Mouse (Mus musculus) hindbrain, embryonic 15.5 days (tissue): ENCODE measurements around the gene Dzip1. TPM values are rescaled to one million over a fixed set of nuclear protein-coding genes. Genes with fewer than 3 reads are reported as not detected.

Source experiments
- ATAC-seq: fragments of 200-750 bp; cut with Nextera tagmentation; 2 replicates; pipeline ENCODE4 v1.8.0; 2017; ENCODE audit warnings: low read depth, moderate number of reproducible peaks, moderate TSS enrichment; ENCODE audit not compliant: low FRiP score
- H3K27ac ChIP-seq: fragments of 300-500 bp; sonication (generic); replicated peaks from 2 replicates; pipeline ENCODE4 v1.5.1; 2015; ENCODE audit warnings: mild to moderate bottlenecking, inconsistent platforms
- H3K27me3 ChIP-seq: fragments of 300-500 bp; sonication (generic); 2 replicates; pipeline ENCODE4 v1.6.1; 2015; ENCODE audit warnings: control low read depth, inconsistent platforms
- H3K36me3 ChIP-seq: fragments of 300-500 bp; sonication (generic); 2 replicates; pipeline ENCODE4 v1.6.1; 2015; ENCODE audit warnings: control low read depth, inconsistent platforms
- H3K4me1 ChIP-seq: fragments of 300-500 bp; sonication (generic); replicated peaks from 2 replicates; pipeline ENCODE4 v1.6.1; 2015; ENCODE audit warnings: control low read depth, inconsistent platforms
- H3K4me2 ChIP-seq: fragments of 300-500 bp; sonication (generic); 2 replicates; pipeline ENCODE4 v1.6.1; 2015; ENCODE audit warnings: moderate library complexity, mild to moderate bottlenecking, inconsistent platforms
- H3K4me3 ChIP-seq: fragments of 300-500 bp; sonication (generic); 2 replicates; pipeline ENCODE4 v1.5.1; 2015; ENCODE audit warnings: mild to moderate bottlenecking, inconsistent platforms
- H3K9ac ChIP-seq: fragments of 300-500 bp; sonication (generic); 2 replicates; pipeline ENCODE4 v1.6.1; 2015; ENCODE audit warnings: inconsistent platforms
- H3K9me3 ChIP-seq: fragments of 300-500 bp; sonication (generic); 2 replicates; pipeline ENCODE4 v1.6.1; 2016; ENCODE audit warnings: control low read depth, inconsistent platforms
- WGBS: fragments of 180-500 bp; shearing (Covaris S2); methylation state at CpG from one replicate; pipeline ENCODE4 v1.1.7; 2015; 5-methylcytosine and 5-hydroxymethylcytosine counted together
- polyA plus RNA-seq: library from polyadenylated mRNA; unstranded; fragments of >200 nt; fragmentation: Nextera tagmentation; extraction: Ambion mirVana; gene quantifications from 2 replicates; pipeline ENCODE4 v1.2.1, GENCODE M21; 2015

The Dzip1 gene
- polyA plus RNA-seq, 1 experiment from 2014 or later = 89.8 TPM

- 88% methylated on average over 4 of the region's 4 CpGs for WGBS
- H3K36me3 ChIP-seq = peaks cover 54% of the 10 kb centered on the region
These were observed 35.2 kb downstream of the Dzip1 start for GRCm38 (mm10) chr14:118890101-118890500.

DNA sequence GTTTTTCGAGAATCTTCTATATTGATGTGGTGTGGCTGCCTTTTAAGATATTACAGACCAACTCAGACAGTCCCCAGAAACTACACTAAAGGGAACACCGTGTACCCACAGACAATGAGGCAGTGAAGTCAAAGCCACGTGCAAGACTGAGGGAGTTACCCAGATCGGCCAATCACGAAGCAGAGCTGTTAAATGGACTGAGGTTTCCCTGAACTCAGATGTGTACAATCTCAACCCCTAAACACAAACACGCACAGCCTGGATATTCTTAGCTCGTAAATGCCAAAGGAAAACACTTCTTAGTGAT, 41.1 kb downstream of the Dzip1 start:
- no peaks in the 10 kb centered on the region for H3K4me1 ChIP-seq
- H3K4me3 ChIP-seq = no peak overlapping the region
- H3K27me3 ChIP-seq = no peaks in the 10 kb centered on the region
- peaks cover 72% of the 10 kb centered on the region for H3K36me3 ChIP-seq
- H3K9ac ChIP-seq = no peak overlapping the region
- no peak overlapping the region for H3K4me2 ChIP-seq
- 84% methylated on average over 7 of the region's 7 CpGs for WGBS
- H3K9me3 ChIP-seq = no peaks in the 10 kb centered on the region
- no peak overlapping the region for H3K27ac ChIP-seq
- no peak for ATAC-seq

More at GRCm38 (mm10) chr14:118890101-118890500, 35.2 kb downstream of the Dzip1 start:
- H3K27me3 ChIP-seq = no peaks in the 10 kb centered on the region
- H3K9me3 ChIP-seq = no peaks in the 10 kb centered on the region
- no peak for ATAC-seq
- no peak overlapping the region for H3K4me3 ChIP-seq
- H3K9ac ChIP-seq = no peak overlapping the region
- H3K27ac ChIP-seq = no peak overlapping the region
- no peak overlapping the region for H3K4me2 ChIP-seq
- H3K4me1 ChIP-seq = no peaks in the 10 kb centered on the region

DNA sequence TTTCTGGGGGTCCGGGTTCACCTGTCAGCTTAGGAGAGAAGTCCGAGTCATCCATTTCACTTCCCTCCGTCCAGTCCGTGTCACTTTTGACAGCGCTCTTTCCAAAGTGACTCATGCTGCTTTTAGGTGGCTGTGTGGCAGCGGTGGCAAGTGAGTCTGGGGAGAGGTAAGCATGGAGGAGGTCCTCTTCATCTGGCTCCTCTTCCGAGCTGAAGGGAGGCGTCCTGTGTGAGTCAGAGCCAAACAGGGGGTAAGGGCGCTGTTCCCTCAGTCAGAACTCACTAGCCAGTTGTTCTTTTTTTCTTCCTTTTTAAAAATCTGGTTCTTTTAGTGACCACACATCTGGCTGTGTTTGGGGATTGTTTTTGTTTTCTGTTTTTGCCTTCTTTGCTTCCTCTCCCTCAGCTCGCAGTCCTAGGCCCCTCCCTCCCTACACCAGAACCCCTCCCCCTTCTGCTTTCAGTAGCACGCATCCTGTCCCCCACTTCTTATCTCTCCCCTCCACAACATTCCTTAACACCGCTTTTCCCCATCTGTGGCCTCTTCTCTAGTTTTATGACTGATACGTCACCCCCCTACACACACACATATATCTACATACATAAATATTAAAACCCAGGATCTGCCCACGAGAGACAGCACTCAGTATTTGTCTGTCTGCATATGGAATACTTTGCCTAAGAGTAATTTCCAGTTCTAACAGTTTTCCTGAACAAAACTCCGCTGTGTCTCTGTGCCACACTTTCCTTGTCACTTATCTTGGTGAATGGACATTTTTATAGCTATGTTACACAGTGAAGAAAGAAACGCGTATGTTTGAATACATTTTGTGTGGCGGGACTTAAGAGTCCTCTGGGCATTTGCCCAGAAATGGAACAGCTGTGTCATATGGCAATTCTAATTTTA, 41.7 kb downstream of the Dzip1 start:
- Histone ChIP-seq H3K4me1 (no peaks in the 10 kb centered on the region), H3K4me2 (no peak overlapping the region), H3K4me3 (no peak overlapping the region), H3K27me3 (no peaks in the 10 kb centered on the region), H3K9ac (no peak overlapping the region), H3K36me3 (peaks cover 74% of the 10 kb centered on the region), H3K9me3 (no peaks in the 10 kb centered on the region), H3K27ac (no peak overlapping the region)
- ATAC-seq = no peak
- 83% methylated on average over 18 of the region's 18 CpGs for WGBS

DNA sequence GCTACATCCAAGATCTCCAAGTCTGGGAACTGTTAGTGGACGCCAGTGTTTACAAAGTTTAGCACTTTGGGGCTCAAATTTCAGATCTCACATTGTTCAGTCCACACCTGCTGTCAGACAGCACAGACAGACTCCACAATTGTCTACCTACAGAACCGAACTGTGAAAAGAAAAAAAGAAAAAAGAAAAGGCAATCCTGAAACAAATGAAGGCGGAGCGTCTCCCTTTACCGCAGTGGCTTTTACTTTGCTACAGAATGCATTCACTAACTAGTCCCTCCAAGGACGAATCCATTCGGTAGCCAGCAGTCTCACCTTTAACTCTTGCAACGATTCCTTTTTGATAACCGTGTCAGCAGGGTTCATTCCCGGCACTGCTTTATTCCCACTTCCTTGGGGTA, 44.6 kb downstream of the Dzip1 start:
- Histone ChIP-seq H3K27me3 (no peaks in the 10 kb centered on the region), H3K27ac (no peak overlapping the region), H3K9ac (no peak overlapping the region), H3K36me3 (peaks cover 74% of the 10 kb centered on the region), H3K4me2 (no peak overlapping the region), H3K9me3 (no peaks in the 10 kb centered on the region), H3K4me3 (no peak overlapping the region), H3K4me1 (no peaks in the 10 kb centered on the region)
- 82% methylated on average over 10 of the region's 10 CpGs for WGBS
- no peak for ATAC-seq

GRCm38 (mm10) chr14:118878346-118878910, 46.8 kb downstream of the Dzip1 start:
- Histone ChIP-seq H3K9me3 (no peaks in the 10 kb centered on the region), H3K9ac (no peak overlapping the region), H3K4me1 (no peaks in the 10 kb centered on the region), H3K4me2 (no peak overlapping the region), H3K27ac (no peak overlapping the region), H3K27me3 (no peaks in the 10 kb centered on the region), H3K36me3 (peaks cover 62% of the 10 kb centered on the region), H3K4me3 (no peak overlapping the region)
- 88% methylated on average over 11 of the region's 11 CpGs for WGBS
- ATAC-seq = no peak

DNA sequence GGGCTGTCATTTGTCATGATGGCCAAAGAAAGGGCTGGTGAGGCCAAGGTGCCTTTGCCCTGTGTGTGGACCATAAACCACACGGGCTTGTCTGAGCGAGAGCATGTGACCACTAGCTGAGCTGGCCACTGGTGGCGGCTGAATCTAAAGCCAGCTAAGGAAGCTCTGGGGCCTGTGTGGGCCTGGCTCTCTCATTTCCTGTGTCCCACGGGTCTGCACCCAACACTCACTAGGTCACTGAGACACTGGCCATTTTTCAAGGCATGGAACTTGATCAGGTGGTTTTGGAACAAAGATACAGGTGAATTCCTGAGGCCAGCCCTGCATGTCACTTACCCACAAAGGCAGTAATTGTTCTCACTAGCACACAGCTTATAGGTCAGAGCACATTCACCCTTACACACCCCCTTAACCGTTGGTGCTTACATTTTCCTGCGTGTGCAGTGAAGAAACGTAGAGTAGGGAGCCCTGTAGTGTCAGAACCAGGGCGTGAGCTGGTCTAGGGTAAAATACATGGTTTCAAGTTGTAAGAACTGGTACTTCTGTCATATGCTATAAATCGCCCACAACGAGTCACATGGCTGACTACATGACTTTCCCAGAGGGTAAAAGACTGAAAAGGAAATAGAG, 50.4 kb downstream of the Dzip1 start:
- H3K9ac ChIP-seq = no peak overlapping the region
- no peaks in the 10 kb centered on the region for H3K9me3 ChIP-seq
- H3K27me3 ChIP-seq = no peaks in the 10 kb centered on the region
- 86% methylated on average over 10 of the region's 10 CpGs for WGBS
- no peak overlapping the region for H3K27ac ChIP-seq
- H3K4me2 ChIP-seq = no peak overlapping the region
- H3K4me3 ChIP-seq = no peak overlapping the region
- no peaks in the 10 kb centered on the region for H3K4me1 ChIP-seq
- ATAC-seq = no peak
- H3K36me3 ChIP-seq = peaks cover 44% of the 10 kb centered on the region

DNA sequence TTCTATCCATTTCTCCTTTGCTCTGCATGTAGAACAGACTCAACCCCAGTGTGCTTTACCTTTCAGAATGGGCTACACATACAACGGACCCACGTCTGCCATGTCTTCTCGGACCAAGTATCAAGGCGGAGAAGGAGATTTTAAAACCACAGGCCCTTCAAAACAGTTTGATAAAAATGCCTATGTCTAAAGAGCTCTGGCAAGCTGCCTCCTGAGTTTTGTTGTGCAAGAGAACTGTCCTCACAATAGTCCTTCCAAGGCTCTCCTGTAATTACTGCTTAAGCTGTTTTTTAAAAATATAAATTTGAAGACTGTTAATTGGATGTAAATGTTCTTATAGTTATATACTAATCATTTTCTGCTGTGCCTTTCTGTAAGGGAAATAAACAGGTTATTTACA, 51.1 kb downstream of the Dzip1 start:
- Histone ChIP-seq H3K36me3 (peaks cover 36% of the 10 kb centered on the region), H3K4me3 (no peak overlapping the region), H3K9ac (no peak overlapping the region), H3K27me3 (no peaks in the 10 kb centered on the region), H3K9me3 (no peaks in the 10 kb centered on the region), H3K4me2 (no peak overlapping the region), H3K4me1 (no peaks in the 10 kb centered on the region), H3K27ac (no peak overlapping the region)
- ATAC-seq = no peak
- 95% methylated on average over 4 of the region's 4 CpGs for WGBS

GRCm38 (mm10) chr14:118869712-118870111, 55.5 kb downstream of the Dzip1 start:
- Histone ChIP-seq H3K9me3 (no peaks in the 10 kb centered on the region), H3K36me3 (peaks cover 6% of the 10 kb centered on the region), H3K27me3 (no peaks in the 10 kb centered on the region), H3K4me2 (no peak overlapping the region), H3K9ac (no peak overlapping the region), H3K27ac (no peak overlapping the region), H3K4me1 (no peaks in the 10 kb centered on the region), H3K4me3 (no peak overlapping the region)
- 93% methylated on average over 6 of the region's 6 CpGs for WGBS
- no peak for ATAC-seq

DNA sequence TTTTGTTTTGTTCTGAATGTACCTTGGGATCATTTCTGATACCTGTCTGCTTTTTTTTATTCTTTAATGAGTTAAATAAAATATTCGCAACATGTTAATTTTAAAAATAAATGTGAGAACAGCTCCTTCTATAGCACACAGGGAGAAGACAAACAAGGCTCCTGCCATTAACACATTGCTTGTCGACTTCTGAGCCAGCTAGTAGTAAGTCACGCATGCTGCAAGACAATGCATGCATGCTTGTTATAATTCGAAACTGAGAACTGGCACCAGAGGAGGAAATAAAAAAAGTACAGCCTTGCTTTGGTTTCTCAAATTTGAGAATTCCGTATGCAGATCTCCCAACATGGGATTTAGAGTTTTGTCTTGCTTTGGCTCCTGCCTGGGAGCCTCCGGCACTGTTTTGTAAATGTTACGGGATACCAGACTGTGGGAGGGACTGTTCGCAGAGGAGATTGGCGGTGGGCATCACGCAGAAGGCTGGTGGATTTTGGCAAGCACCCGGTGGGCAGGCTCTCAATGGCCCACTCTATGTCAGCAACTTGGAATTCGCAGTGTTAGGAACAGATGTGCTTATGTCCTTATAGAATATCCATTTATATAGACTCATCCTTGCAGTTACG, 57.0 kb downstream of the Dzip1 start:
- WGBS = 58% methylated on average over 13 of the region's 13 CpGs
- Histone ChIP-seq H3K4me1 (no peaks in the 10 kb centered on the region), H3K4me3 (no peak overlapping the region), H3K27me3 (no peaks in the 10 kb centered on the region), H3K9me3 (no peaks in the 10 kb centered on the region), H3K36me3 (peaks cover 6% of the 10 kb centered on the region; the same call in 1 of the 2 replicates), H3K27ac (no peak overlapping the region), H3K9ac (no peak overlapping the region), H3K4me2 (no peak overlapping the region)
- ATAC-seq = peak; percentile 61

GRCm38 (mm10) chr14:118867366-118867765, 57.9 kb downstream of the Dzip1 start:
- 49% methylated on average over 6 of the region's 6 CpGs for WGBS
- no peak for ATAC-seq
- H3K9ac ChIP-seq = no peak overlapping the region

GRCm38 (mm10) chr14:118866014-118866811, 59.0 kb downstream of the Dzip1 start:
- 90% methylated on average over 10 of the region's 10 CpGs for WGBS
- Histone ChIP-seq H3K9ac (no peak overlapping the region), H3K9me3 (no peaks in the 10 kb centered on the region), H3K36me3 (no peaks in the 10 kb centered on the region), H3K4me3 (no peak overlapping the region), H3K27ac (no peak overlapping the region), H3K4me2 (no peak overlapping the region), H3K27me3 (no peaks in the 10 kb centered on the region), H3K4me1 (no peaks in the 10 kb centered on the region)
- ATAC-seq = no peak

More at GRCm38 (mm10) chr14:118867366-118867765, 57.9 kb downstream of the Dzip1 start:
- H3K4me1 ChIP-seq = no peaks in the 10 kb centered on the region
- H3K4me3 ChIP-seq = no peak overlapping the region
- no peak overlapping the region for H3K4me2 ChIP-seq
- H3K27me3 ChIP-seq = no peaks in the 10 kb centered on the region
- H3K27ac ChIP-seq = no peak overlapping the region
- H3K9me3 ChIP-seq = no peaks in the 10 kb centered on the region
- peaks cover 6% of the 10 kb centered on the region; the same call in 1 of the 2 replicates for H3K36me3 ChIP-seq
